Mouse (Mus musculus): ENCODE measurements around the gene Rfx4.

- TF ChIP-seq CTCF (IDR thresholded peaks at IDR 0.05; ENCODE audit: control insufficient read depth, insufficient read depth, insufficient read length) (no peak), CEBPB (IDR thresholded peaks at IDR 0.05; ENCODE audit: low read depth) (no peak), MYOD1 (IDR thresholded peaks at IDR 0.05; ENCODE audit: control insufficient read depth, insufficient read length, low read depth) (no peak), MAX (IDR thresholded peaks at IDR 0.05) (no peak), MYOG (IDR thresholded peaks at IDR 0.05; ENCODE audit: control insufficient read depth, extremely low read depth, insufficient read length) (no peak)
Observed at GRCm38 (mm10) chr10:84727760-84728159, 28.1 kb upstream of the Rfx4 start.

All from C2C12 (cell line).